ENCODE assay signal across 8 mouse cellular contexts in the genomic region with DNA sequence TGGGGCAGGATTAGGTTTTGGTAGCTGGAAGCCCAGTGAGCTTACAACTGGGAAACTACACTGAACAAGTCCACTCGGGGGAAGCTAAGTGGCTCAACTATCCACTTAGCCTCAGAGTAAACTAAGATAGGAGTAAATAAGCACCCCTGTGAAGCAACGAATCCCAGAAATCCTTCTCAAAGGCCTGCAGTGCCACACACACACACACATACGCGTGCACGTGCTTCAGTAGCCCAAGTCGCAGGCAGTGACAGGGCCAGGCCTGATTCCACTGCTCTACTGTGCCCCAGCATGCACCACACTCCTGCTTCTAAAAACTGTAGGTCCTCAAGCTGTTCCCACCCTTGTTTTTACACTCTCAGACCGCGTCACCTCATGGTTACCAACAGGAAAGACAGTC.
"Had no signal": no experiment of that assay in that cellular context is flagged by ENCODE, and none has a peak within 500 bp of the region (broad histone marks: within the 10 kb centered on the region; RNA-seq: fewer than 3 reads in every experiment).

No protein-coding gene starts in this region.

- H3K4me3 ChIP-seq: hindbrain, embryonic 15.5 days; limb, embryonic 15.5 days; megakaryocyte, embryonic 14.5 days; midbrain, embryonic 12.5 days had no signal

- H3K4me2 ChIP-seq: hindbrain, embryonic 15.5 days; limb, embryonic 15.5 days; midbrain, embryonic 12.5 days had no signal

- H3K27me3 ChIP-seq: hindbrain, embryonic 15.5 days; limb, embryonic 15.5 days; midbrain, embryonic 12.5 days had no signal

- H3K9ac ChIP-seq: hindbrain, embryonic 15.5 days; limb, embryonic 15.5 days; midbrain, embryonic 12.5 days had no signal

- H3K27ac ChIP-seq: hindbrain, embryonic 15.5 days; limb, embryonic 15.5 days; macrophage; midbrain, embryonic 12.5 days had no signal

- H3K4me1 ChIP-seq: hindbrain, embryonic 15.5 days; megakaryocyte, embryonic 14.5 days had no signal

- DNase-seq: right cerebral cortex, postnatal 14 days; thymus, postnatal 4 days had no signal

- H3K36me3 ChIP-seq: hindbrain, embryonic 15.5 days; limb, embryonic 15.5 days; midbrain, embryonic 12.5 days had no signal

- H3K9me3 ChIP-seq: hindbrain, embryonic 15.5 days; limb, embryonic 15.5 days; megakaryocyte, embryonic 14.5 days; midbrain, embryonic 12.5 days had no signal

- ATAC-seq: intestine, postnatal 0 days had no signal
